Mouse (Mus musculus): ENCODE results near the gene Bnc2.

DNA sequence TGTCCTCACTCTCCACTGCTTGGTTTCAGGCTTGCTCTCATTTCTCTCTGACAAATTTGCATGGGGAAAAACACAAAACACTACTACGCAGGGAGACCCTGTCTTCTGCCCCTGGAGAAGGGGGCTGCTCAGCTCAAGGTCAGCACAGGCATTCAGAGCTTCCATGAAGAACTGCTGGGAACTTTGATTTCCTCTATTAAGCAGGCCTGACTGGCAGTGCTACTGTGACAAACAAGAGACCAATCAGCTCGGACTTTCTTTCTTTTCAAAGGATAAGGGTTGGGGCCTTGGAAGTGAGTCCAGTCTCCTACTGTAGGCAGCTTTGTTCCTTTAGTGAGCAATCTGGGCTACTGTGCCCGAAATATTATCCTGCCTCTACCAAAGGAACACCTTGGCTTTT lies 400.9 kb downstream of the Bnc2 start:
- TF ChIP-seq POLR2A (IDR thresholded peaks at IDR 0.05; ENCODE audit: borderline replicate concordance, low read depth, low read length), result no peak
- no peak for TF ChIP-seq CTCF (IDR thresholded peaks at IDR 0.05; ENCODE audit: low read depth, low read length)
